Mouse (Mus musculus) bone marrow, adult 2 months (tissue): ENCODE measurements at regions not wholly inside any gene's neighbourhood (a gene's known extent, or its start where the extent isn't known, plus 50 kb on each side); places are given as distances from the start of the nearest gene placed in this dataset.

Source experiments
- H3K27ac ChIP-seq: fragments of 200-500 bp; 2 replicates; pipeline ENCODE4 v1.5.1; 2012; ENCODE audit warnings: low read depth, mild to moderate bottlenecking, control low read depth, inconsistent platforms, low read length; ENCODE audit not compliant: control insufficient read depth, poor library complexity, insufficient read depth
- H3K4me1 ChIP-seq: fragments of 200-500 bp; 2 replicates; pipeline ENCODE4 v1.6.1; 2011; ENCODE audit warnings: low read length; ENCODE audit not compliant: control insufficient read depth, insufficient read depth
- H3K4me3 ChIP-seq: fragments of 200-500 bp; replicated peaks from 2 replicates; pipeline ENCODE3; 2011; ENCODE audit warnings: mild to moderate bottlenecking, low read depth, low read length, control low read depth; ENCODE audit not compliant: control insufficient read depth
- CTCF ChIP-seq: fragments of 200-500 bp; IDR thresholded peaks from 2 replicates; pipeline ENCODE4 v1.5.1; 2011; ENCODE audit warnings: low read length, control low read depth; ENCODE audit not compliant: control insufficient read depth, insufficient read depth
- POLR2A ChIP-seq: fragments of 200-500 bp; IDR thresholded peaks from 2 replicates; pipeline ENCODE4 v1.6.1; 2011; ENCODE audit warnings: low read depth, mild to moderate bottlenecking, control low read depth, low read length, borderline replicate concordance; ENCODE audit not compliant: control insufficient read depth
- whole genome bisulfite sequencing: fragments of 180-500 bp; shearing (Covaris S2); methylation state at CpG from one replicate; pipeline ENCODE4 v1.1.7; 2018; 5-methylcytosine and 5-hydroxymethylcytosine counted together

DNA sequence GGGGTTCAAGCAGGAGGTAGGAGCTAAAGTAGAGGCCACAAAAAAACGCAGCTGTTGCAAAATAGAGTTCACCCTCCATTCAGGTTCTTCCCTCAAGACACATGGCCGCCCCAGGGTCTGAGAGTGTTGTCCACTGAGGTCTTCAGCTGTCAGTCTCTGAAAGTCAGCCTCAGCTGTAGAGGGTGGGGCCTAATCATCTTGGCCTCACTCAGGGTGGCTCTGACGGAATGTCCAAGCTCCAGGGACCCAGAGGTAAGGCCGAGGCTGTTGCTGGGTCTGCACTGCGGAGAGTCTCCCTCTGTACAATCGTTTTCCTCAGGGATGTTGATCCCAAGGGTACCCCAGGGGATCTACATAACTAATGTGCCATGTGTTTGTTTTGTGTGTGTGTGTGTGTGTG is 55.2 kb upstream of the Ptgfrn start:
- TF ChIP-seq CTCF (no peak), POLR2A (no peak)

GRCm38 (mm10) chr3:101164771-101165170 is 54.7 kb upstream of the Ptgfrn start:
- H3K27ac ChIP-seq, result no peak overlapping the region
- WGBS, result 69% methylated on average over 5 of the region's 5 CpGs
- no peak overlapping the region for H3K4me3 ChIP-seq
- TF ChIP-seq POLR2A (no peak), CTCF (no peak)
- no peaks in the 10 kb centered on the region for H3K4me1 ChIP-seq

More for the DNA sequence above, 55.2 kb upstream of the Ptgfrn start:
- Histone ChIP-seq H3K4me3 (no peak overlapping the region), H3K4me1 (no peaks in the 10 kb centered on the region), H3K27ac (no peak overlapping the region)
- 62% methylated on average over 6 of the region's 6 CpGs for WGBS

- WGBS, result 73% methylated on average over 4 of the region's 4 CpGs
- TF ChIP-seq CTCF, result no peak
- no peak for TF ChIP-seq POLR2A
- H3K27ac ChIP-seq, result no peak overlapping the region
- H3K4me3 ChIP-seq, result no peak overlapping the region
- no peaks in the 10 kb centered on the region for H3K4me1 ChIP-seq
These were observed 53.9 kb upstream of the Ptgfrn start for GRCm38 (mm10) chr3:101163991-101164434.

DNA sequence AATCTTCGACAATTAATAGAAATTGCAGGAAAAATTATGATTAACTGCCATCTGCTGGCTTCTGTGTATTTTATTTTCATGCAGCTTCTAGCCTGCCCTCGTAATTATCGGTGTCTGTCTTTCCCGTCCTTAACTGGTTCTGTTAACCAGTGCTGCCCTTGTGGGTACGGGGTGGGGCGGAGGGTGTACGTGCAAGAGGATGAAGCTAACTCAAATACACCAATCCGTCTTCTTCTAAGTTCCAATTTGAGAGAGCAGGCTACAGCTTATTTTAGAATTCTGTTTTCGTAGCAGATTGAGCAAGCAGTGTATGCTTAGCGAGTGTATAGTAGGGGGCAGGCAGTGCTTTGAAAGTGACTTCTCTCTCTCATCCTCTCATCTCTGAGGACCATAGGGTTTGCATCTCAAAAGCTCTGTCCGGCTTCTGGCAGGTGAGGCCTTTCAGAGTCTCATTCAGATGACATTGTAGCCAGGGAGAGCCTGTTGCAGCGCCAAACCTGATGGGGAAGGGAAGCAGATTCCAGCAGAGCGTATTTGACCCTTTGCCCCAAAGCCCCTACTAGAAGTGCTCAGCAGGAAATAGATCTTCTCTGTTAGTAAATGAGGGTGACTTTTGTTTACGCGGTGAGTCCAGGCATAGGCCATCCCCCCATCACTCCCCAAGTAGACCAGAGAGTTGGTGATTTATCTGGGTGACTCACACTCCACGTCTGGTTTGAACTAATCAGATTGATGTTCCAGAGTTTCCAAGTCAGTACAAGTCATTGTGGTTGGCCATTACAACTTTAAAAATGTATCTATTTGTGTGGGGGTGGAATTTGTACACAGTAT is 53.3 kb upstream of the Ptgfrn start:
- Histone ChIP-seq H3K4me3 (no peak overlapping the region), H3K4me1 (no peaks in the 10 kb centered on the region), H3K27ac (no peak overlapping the region)
- TF ChIP-seq POLR2A, result no peak
- TF ChIP-seq CTCF, result no peak
- 57% methylated on average over 16 of the region's 16 CpGs for WGBS

DNA sequence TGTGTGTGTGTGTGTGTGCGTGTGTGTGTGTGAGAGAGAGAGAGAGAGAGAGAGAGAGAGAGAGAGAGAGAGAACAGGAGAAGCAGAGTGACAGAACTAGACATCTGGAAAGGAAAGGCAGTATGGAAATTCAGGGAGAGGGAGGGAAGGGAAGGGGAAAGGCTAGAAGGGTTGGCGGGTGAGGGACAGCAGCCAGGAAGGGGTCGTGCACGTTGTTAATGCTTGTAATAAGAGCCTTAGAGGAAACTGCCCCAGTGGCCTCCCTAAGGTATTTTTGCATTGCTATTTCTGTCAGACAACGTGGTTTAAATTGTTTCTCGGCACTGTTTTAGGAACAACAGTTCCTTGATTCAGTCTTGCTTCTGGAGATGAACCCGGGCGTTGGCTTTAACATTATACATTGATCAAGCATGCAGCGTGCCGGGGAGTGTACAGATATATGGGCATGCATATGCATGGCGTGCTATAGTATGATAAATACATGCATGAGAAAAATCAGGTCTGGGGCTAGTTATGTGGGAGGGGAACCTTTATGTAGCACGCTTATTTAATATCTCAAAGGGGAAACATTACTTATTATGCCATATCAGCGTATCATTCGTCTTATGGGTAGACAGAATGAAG is 52.6 kb upstream of the Ptgfrn start:
- Histone ChIP-seq H3K27ac (no peak overlapping the region), H3K4me1 (no peaks in the 10 kb centered on the region), H3K4me3 (no peak overlapping the region)
- 48% methylated on average over 14 of the region's 14 CpGs for WGBS
- TF ChIP-seq POLR2A (no peak), CTCF (no peak)

- H3K4me3 ChIP-seq, result no peak overlapping the region
- TF ChIP-seq POLR2A (no peak), CTCF (no peak)
- no peaks in the 10 kb centered on the region for H3K4me1 ChIP-seq
- 57% methylated on average over 14 of the region's 14 CpGs for WGBS
- no peak overlapping the region for H3K27ac ChIP-seq
These were observed 52.0 kb upstream of the Ptgfrn start for GRCm38 (mm10) chr3:101161941-101162531.

DNA sequence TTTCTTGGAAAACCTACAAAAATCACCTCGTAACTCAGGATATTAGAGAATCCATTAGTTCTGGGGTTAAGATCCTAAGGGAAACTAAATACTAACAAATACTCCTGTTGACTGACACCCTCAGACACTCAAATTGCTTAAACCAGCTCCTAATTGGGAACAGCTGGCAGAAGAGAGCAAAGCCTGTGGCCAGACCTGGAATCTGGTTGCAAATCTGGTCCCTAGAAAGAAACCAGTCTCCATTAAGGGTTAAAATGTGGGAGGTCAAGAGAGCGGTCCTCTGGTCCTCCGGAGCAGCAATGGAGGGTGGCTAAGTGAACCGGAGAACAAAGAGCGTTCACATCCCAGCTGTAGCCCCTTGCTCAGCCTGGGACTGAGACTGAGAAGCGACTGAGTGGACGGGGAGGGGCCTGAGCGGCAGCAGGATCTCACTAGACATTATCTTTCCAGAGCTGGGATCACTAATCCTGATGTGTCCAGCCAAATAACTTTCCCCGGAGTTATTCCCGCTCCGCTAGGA is 51.4 kb upstream of the Ptgfrn start:
- 67% methylated on average over 11 of the region's 11 CpGs for WGBS
- H3K4me3 ChIP-seq, result no peak overlapping the region
- H3K27ac ChIP-seq, result no peak overlapping the region
- no peaks in the 10 kb centered on the region for H3K4me1 ChIP-seq
- no peak for TF ChIP-seq CTCF
- no peak for TF ChIP-seq POLR2A
